Mouse (Mus musculus) limb, embryonic 10.5 days (tissue): Measurements from ENCODE around the gene Slc11a2. TPM values are rescaled to one million over a fixed set of nuclear protein-coding genes. Genes with fewer than 3 reads are reported as not detected.
"Not testable (repeated sequence)": the region's sequence is repeated elsewhere in the genome, so short reads cannot be mapped to it uniquely, and the experiment has no call there.

Source experiments
- DNase-seq: peaks from one replicate; pipeline ENCODE4 v3.0.0-alpha.2; 2017; ENCODE audit warnings: low spot score
- H3K27ac ChIP-seq: fragments of 300-500 bp; sonication (generic); 2 replicates; pipeline ENCODE4 v1.5.1; 2016; ENCODE audit warnings: mild to moderate bottlenecking
- H3K27me3 ChIP-seq: fragments of 300-500 bp; sonication (generic); 2 replicates; pipeline ENCODE4 v1.6.1; 2016; ENCODE audit warnings: low read depth, mild to moderate bottlenecking; ENCODE audit not compliant: poor library complexity, severe bottlenecking
- H3K36me3 ChIP-seq: fragments of 300-500 bp; sonication (generic); 2 replicates; pipeline ENCODE4 v1.6.1; 2016; ENCODE audit warnings: mild to moderate bottlenecking, moderate library complexity
- H3K4me1 ChIP-seq: fragments of 300-500 bp; sonication (generic); 2 replicates; pipeline ENCODE4 v1.6.1; 2016
- H3K4me3 ChIP-seq: fragments of 300-500 bp; sonication (generic); 2 replicates; pipeline ENCODE4 v1.5.1; 2016; ENCODE audit warnings: mild to moderate bottlenecking, moderate library complexity
- H3K9me3 ChIP-seq: fragments of 300-500 bp; sonication (generic); replicated peaks from 2 replicates; pipeline ENCODE4 v1.6.1; 2016; ENCODE audit warnings: mild to moderate bottlenecking
- WGBS: fragments of 180-500 bp; shearing (Covaris S2); methylation state at CpG from one replicate; pipeline ENCODE4 v1.1.7; 2016; 5-methylcytosine and 5-hydroxymethylcytosine counted together
- polyA plus RNA-seq: library from polyadenylated mRNA; unstranded; fragments of >200 nt; fragmentation: Nextera tagmentation; extraction: Ambion mirVana; gene quantifications from 2 replicates; pipeline ENCODE4 v1.2.1, GENCODE M21; 2016

Slc11a2 gene
- polyA plus RNA-seq, 1 experiment from 2014 or later, result 30.4 TPM

DNA sequence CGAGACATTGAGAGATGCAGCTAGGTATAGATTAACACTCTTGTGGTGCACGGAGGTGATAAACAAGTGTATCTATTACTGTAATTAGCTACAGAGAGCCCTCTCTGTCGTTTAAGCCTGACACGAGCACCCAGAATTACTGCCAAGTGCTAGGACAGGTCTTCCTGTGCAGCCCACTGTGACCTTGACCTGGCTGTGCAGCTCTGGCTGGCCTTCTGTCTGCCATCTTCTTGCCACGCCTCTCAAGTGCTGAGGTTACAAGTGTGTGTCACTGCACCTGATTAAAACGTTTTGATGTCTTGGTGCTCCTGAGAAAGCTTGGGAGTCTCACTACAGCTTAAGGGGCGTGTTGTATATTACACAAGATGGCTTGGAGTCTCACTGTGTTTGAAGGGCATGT is 33.8 kb downstream of the Slc11a2 start:
- Histone ChIP-seq H3K4me3 (no peak overlapping the region), H3K4me1 (peaks cover 10% of the 10 kb centered on the region; the same call in 1 of the 2 replicates), H3K27ac (no peak overlapping the region), H3K27me3 (no peaks in the 10 kb centered on the region), H3K9me3 (no peaks in the 10 kb centered on the region), H3K36me3 (peaks cover 32% of the 10 kb centered on the region)
- WGBS, result 77% methylated on average over 7 of the region's 7 CpGs
- no peak for DNase-seq

DNA sequence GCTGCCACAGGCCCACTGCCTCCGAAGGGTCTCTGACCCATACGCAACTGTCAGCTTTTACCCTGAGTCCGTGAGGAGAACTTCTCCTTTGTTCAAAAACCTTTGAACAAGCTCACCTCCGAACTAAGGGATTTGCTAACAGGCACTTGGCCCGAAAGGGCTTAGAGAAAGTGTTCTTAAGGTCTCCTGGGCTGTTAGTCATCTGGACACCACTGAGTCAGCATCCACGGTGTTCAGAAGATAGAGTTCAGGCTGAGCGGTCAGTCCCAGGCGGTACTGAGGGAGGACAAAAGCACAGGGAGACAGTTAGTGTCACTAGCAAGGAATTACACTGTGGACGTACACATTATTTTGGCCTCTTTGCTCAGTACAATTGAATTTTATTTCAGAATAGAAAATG is 36.0 kb downstream of the Slc11a2 start:
- no peaks in the 10 kb centered on the region for H3K27me3 ChIP-seq
- peaks cover 10% of the 10 kb centered on the region; the same call in 1 of the 2 replicates for H3K4me1 ChIP-seq
- WGBS, result 75% methylated on average over 9 of the region's 9 CpGs
- H3K36me3 ChIP-seq, result peaks cover 11% of the 10 kb centered on the region
- no peaks in the 10 kb centered on the region for H3K9me3 ChIP-seq
- no peak for DNase-seq
- no peak overlapping the region for H3K27ac ChIP-seq
- no peak overlapping the region for H3K4me3 ChIP-seq

DNA sequence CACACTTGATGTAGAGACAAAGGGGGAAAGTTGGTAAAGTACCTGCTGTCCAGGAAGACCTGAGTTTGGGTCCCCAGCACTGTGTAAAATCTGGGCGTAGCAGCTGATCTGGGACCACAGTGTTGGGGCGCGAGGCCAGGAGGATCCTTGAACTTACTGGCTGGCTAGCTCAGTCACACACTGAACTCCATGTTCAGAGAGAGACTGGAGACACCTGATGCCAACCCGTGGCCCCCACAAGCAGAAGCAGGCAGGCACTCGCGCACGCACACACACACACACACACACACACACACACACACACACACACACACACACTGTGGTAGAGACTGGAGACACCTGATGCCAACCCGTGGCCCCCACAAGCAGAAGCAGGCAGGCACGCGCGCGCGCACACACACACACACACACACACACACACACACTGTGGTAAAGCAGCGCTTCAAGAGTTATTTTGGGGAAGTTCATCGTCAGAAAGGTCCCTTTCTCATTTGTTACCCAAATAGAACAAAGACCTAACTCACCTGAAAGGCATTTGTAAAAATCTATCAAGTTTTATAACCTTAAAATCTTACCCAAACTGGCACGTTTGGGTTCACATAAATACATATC is 36.5 kb downstream of the Slc11a2 start:
- Histone ChIP-seq H3K27ac (no peak overlapping the region), H3K36me3 (peaks cover 5% of the 10 kb centered on the region), H3K4me3 (no peak overlapping the region), H3K9me3 (no peaks in the 10 kb centered on the region), H3K27me3 (no peaks in the 10 kb centered on the region), H3K4me1 (peaks cover 10% of the 10 kb centered on the region; the same call in 1 of the 2 replicates)
- WGBS, result 89% methylated on average over 16 of the region's 16 CpGs
- no peak for DNase-seq

DNA sequence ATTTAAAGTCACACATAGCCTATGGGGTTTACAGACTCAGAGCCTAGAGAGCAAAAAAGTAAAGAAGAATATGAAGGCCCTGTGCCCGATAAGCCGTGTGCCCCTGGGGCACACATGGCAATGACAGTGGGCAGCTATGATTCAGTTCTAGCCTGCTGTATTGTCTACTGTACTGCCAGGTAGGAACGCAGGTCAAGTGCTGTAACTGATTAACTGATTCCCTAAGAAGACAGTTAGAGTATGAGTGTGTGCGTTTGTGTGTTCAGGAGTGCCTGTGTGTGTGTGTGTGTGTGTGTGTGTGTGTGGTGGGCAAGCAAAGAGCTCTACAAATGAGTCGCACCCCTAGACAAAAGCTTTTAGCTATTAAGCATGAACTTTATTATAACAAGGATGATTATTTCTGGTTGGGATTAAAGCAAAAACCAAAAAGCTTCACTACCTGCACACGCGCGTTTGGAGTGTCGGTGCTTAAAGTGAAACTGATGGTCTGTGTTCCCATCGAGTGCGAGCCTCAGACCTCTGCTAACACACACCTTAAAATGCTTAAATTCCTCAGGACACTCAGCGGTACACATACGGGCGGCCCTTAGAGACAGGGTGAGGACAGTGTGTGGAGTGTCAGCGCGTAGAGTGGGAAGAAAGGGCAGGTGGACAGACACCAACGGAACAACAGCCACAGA is 37.2 kb downstream of the Slc11a2 start:
- peaks cover 6% of the 10 kb centered on the region; the same call in 1 of the 2 replicates for H3K4me1 ChIP-seq
- no peak overlapping the region for H3K4me3 ChIP-seq
- H3K27ac ChIP-seq, result no peak overlapping the region
- WGBS, result 96% methylated on average over 17 of the region's 17 CpGs
- no peak for DNase-seq
- H3K9me3 ChIP-seq, result no peaks in the 10 kb centered on the region
- no peaks in the 10 kb centered on the region for H3K36me3 ChIP-seq
- no peaks in the 10 kb centered on the region for H3K27me3 ChIP-seq

DNA sequence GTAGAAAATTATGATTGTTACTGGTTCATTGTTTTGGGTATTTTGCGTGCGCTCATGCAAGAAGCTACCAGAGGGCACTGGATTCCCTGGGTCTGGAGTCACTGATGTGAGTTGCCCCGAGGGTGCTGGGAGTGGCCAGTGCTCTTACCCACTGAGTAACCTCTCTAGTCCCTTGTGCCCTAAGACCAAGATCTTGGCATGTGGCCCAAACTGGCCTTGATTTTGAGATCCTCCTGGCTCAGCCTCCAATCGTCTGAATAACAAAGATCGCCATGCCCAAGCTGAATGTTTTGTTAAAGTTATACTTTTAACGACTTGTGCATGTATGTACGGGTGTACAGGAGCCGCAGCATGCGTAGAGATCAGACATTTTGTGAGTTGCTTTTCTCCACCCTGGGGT is 39.2 kb downstream of the Slc11a2 start:
- no peak overlapping the region for H3K27ac ChIP-seq
- peaks cover 6% of the 10 kb centered on the region; the same call in 1 of the 2 replicates for H3K4me1 ChIP-seq
- H3K9me3 ChIP-seq, result no peaks in the 10 kb centered on the region
- H3K27me3 ChIP-seq, result no peaks in the 10 kb centered on the region
- H3K4me3 ChIP-seq, result no peak overlapping the region
- DNase-seq, result no peak
- H3K36me3 ChIP-seq, result no peaks in the 10 kb centered on the region
- 95% methylated on average over 9 of the region's 9 CpGs for WGBS

DNA sequence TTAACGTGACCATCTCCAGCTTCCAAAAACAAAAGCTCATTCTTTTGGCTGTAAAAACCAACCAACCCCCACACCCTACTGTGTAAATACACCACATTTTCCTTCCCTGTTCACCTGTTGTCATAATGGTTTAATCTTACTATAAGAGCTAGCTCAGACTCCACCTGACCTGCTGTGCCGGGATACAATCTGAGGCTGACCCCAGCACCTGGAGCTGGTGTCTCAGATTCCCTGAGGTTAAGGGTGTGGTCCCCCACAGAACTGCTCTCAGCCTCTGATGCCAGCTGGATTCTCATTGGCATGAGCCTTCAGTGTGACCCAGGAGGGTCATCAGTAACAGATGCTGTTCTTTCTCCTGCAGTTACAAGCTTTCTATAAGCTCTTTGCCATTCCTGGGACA is 44.8 kb downstream of the Slc11a2 start:
- Histone ChIP-seq H3K9me3 (no peaks in the 10 kb centered on the region), H3K4me1 (no peaks in the 10 kb centered on the region), H3K27ac (no peak overlapping the region), H3K36me3 (no peaks in the 10 kb centered on the region), H3K4me3 (no peak overlapping the region), H3K27me3 (no peaks in the 10 kb centered on the region)
- 84% methylated on average over 2 of the region's 2 CpGs for WGBS
- no peak for DNase-seq

DNA sequence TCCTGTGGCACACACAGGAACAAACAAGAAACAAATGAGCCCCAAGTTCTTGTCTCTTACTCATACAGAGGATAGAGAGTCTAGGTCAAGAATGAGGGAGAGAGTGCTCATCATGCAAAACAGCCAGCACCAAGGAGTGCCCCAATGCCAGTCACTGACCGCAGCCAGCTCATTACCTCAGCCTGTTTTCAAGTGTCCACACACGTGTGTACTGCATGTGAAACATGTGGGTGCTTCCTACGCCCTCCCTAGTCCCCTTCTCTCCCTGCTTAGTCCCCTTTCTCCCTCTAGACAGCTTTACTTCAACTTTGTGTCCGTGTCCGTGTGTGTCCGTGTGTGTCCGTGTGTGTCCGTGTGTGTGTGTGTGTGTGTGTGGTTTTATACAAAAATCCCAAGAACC is 45.2 kb downstream of the Slc11a2 start:
- Histone ChIP-seq H3K9me3 (no peaks in the 10 kb centered on the region), H3K36me3 (no peaks in the 10 kb centered on the region), H3K27me3 (no peaks in the 10 kb centered on the region), H3K27ac (no peak overlapping the region), H3K4me3 (no peak overlapping the region), H3K4me1 (no peaks in the 10 kb centered on the region)
- WGBS, result 92% methylated on average over 8 of the region's 8 CpGs
- no peak for DNase-seq

DNA sequence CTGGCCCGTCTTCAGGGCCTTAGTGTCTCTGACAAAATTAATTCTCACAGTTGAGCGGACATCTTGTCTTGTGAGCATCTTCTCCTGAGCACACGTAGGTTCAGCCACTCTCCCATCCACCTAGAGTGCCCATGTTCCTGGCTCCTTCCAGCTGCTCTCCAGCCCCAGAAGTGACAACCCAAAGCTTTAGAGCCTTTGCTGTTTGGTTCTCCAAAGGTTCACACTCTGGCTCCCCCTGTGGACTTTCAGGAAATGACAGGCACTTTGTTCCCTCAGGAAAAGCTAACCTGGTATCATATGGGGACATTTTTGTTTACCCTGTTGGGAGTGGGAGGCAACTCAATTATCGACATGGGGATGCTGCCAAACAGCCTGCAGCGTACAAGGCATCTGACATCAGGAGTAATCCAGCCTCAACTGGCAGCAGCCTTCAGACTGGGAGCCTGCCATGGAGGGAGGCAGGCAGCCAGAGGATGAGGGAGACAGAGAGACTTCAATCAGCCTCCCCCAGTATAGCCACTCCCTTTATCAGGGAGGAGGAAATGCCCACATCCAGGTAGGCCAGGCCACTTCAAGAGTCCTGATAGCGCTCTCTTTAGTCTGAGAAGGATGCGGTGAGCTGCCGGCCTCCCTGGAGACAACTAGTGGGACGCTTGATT is 46.9 kb downstream of the Slc11a2 start:
- DNase-seq, H3K4me3 ChIP-seq, H3K27me3 ChIP-seq, H3K9me3 ChIP-seq, H3K27ac ChIP-seq, H3K4me1 ChIP-seq, H3K36me3 ChIP-seq: not testable (repeated sequence)
- WGBS, result 45% methylated on average over 4 of the region's 9 CpGs

DNA sequence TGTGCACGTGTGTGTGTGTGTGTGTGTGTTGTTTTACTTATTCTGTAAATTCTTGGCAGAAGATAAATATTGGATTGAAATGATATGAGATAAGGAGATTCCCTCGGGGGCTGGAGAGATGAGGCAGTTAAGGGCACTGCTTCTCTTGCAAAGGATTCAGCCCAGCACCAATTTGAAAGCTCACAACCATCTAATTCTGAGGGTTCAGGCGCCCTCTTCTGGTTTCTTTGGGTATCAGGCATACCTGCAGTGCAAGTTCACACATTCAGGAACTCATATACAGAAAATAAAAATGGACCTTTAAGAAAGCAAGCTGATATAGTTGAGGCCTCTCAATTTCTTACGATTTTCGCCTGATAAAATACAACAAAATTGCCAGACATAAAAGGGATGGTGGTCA is 49.8 kb downstream of the Slc11a2 start:
- Histone ChIP-seq H3K27me3 (0 out of 2 replicates have a peak, but pooled peaks cover 1% of the 10 kb centered on the region), H3K27ac (no peak overlapping the region), H3K4me1 (peaks cover 4% of the 10 kb centered on the region; the same call in 1 of the 2 replicates), H3K9me3 (no peaks in the 10 kb centered on the region), H3K4me3 (no peak overlapping the region), H3K36me3 (no peaks in the 10 kb centered on the region)
- DNase-seq, result peak; percentile 63
- WGBS, result 34% methylated on average over 5 of the region's 5 CpGs

DNA sequence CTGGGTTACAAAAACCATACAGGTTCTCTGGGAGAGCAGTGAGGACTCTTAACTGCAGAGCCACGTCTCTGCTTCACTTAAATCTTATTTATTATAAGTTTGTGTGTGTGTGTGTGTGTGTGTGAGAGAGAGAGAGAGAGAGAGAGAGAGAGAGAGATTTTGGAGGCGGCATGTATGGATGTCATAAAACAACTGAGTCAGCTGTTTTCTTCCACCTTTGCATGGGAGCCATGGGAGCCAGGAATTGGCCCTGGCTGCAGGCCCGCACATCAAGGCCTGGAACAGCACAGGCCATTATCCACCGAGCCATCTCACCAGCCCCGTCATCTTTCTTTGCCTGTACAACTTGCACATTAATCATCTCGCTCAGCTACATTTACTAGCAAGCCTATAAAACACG is 57.8 kb downstream of the Slc11a2 start:
- no peaks in the 10 kb centered on the region for H3K36me3 ChIP-seq
- no peak for DNase-seq
- peaks cover 23% of the 10 kb centered on the region; the same call in 1 of the 2 replicates for H3K27me3 ChIP-seq
- WGBS, result 62% methylated on average over 7 of the region's 7 CpGs
- no peak overlapping the region for H3K4me3 ChIP-seq
- H3K27ac ChIP-seq, result no peak overlapping the region
- peaks cover 16% of the 10 kb centered on the region; the same call in 1 of the 2 replicates for H3K4me1 ChIP-seq
- no peaks in the 10 kb centered on the region for H3K9me3 ChIP-seq

DNA sequence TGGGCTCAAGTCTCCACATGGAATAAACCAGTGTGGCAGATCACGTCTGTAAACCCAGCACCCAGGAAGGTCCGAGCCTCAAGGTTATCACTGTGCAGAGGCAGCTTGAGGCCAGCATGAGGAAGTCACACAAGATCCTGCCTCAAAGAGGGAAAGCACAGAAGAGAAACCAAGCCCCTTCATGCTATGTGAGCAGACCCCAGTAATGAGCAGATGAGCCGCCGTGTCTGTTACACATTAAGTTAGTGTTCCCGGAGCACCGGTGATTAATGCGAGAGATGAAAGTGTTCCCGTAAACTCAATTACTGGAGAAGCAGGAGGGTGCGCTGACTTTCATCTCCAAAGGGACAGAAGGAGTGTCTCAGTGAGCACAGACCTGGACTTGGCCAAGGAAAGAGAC is 58.9 kb downstream of the Slc11a2 start:
- not testable (repeated sequence) for H3K4me3 ChIP-seq, H3K27ac ChIP-seq, H3K9me3 ChIP-seq, DNase-seq, H3K36me3 ChIP-seq
- Histone ChIP-seq H3K4me1 (peaks cover 12% of the 10 kb centered on the region; the same call in 1 of the 2 replicates), H3K27me3 (peaks cover 23% of the 10 kb centered on the region; the same call in 1 of the 2 replicates)
- WGBS, result 18% methylated on average over 9 of the region's 9 CpGs

DNA sequence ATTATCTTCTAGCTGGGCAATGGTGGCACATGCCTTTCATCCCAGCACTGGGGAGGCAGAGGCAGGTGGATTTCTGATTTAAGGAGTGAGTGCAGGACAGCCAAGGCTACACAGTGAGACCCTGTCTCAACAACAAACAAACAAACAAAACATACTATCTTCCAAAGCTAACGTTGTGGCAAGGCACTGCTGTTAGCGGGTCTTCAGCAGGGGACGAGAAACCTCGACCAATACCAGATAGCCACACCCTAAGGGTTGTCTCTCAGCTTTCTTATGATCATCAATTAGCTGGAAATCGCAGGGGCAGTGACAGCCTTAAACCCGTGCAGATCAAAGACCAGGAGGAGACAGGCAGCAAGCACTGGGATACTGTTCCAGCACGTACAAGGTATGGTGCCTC is 60.6 kb downstream of the Slc11a2 start, which contains the start of gene Higd1c:
Higd1c (plus strand) TSS at position 301 of the 400 bp plus-strand sequence.
- no peak within 1 kb of the TSS for H3K27ac ChIP-seq
- H3K27me3 ChIP-seq, result peaks cover 20% of the 10 kb centered on the region; the same call in 1 of the 2 replicates
- H3K9me3 ChIP-seq, result no peaks in the 10 kb centered on the region
- H3K4me1 ChIP-seq, result peaks cover 12% of the 10 kb centered on the region; the same call in 1 of the 2 replicates
- no peak within 1 kb of the TSS for H3K4me3 ChIP-seq
- no peak for DNase-seq
- H3K36me3 ChIP-seq, result no peaks in the 10 kb centered on the region
- 50% methylated on average over 7 of the region's 7 CpGs for WGBS

DNA sequence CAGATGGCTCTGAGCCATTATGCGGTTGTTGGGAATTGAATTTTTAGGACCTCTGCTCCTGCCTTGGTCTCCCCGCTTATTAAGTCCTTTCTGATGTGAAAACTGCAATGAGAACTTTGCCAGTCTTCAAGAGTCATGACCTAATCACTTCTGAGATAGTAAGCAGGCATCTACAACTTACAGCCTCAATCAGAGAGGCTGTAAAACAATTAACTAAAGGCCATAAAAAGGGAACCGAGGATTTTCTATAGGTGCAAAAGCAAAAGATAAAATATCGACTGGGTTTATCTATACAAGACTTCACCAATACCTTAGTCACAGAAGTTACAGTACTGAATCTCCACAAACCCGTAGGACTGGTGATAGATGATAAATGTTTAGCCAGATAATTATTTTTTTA is 69.0 kb downstream of the Slc11a2 start:
- Histone ChIP-seq H3K9me3 (no peaks in the 10 kb centered on the region), H3K27me3 (no peaks in the 10 kb centered on the region)

More for the DNA sequence above, 69.0 kb downstream of the Slc11a2 start:
- Histone ChIP-seq H3K27ac (no peak overlapping the region), H3K4me1 (peaks cover 7% of the 10 kb centered on the region; the same call in 1 of the 2 replicates), H3K4me3 (no peak overlapping the region), H3K36me3 (no peaks in the 10 kb centered on the region)
- 43% methylated on average over 5 of the region's 5 CpGs for WGBS
- no peak for DNase-seq
